ENCODE assay signal across 33 mouse cellular contexts in the genomic region with DNA sequence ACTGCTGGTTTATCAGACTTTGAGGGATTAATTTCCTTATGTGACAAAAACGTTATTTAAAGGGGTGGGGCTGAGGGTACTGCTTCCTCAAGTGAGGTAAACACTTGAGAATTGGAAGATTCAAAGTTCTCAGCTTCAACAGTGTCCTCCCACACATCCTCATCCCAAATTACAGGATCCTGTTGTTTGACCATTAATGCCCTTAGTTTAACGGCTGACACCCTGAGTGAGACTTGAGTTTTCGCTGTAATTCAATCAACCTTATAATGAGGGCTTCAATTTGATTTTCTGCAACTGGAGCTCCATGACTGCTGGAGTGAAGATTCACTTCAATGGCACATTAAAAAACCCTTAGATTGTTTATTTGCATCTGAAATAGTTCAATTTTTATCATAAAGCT. TPM values are rescaled to one million over a fixed set of nuclear protein-coding genes. Genes with fewer than 3 reads are reported as not detected.
"Had no signal": no experiment of that assay in that cellular context is flagged by ENCODE, and none has a peak within 500 bp of the region (broad histone marks: within the 10 kb centered on the region; RNA-seq: fewer than 3 reads in every experiment).

No protein-coding gene starts in this region.

- H3K27ac ChIP-seq: limb, embryonic 10.5 days; limb, embryonic 12.5 days; limb, embryonic 13.5 days; limb, embryonic 15.5 days; liver, embryonic 12.5 days; liver, embryonic 13.5 days; liver, embryonic 14.5 days; liver, embryonic 15.5 days; lung, embryonic 15.5 days; macrophage; midbrain, embryonic 10.5 days; midbrain, embryonic 12.5 days; midbrain, embryonic 13.5 days; midbrain, embryonic 15.5 days; neural tube, embryonic 12.5 days had no signal

- H3K4me1 ChIP-seq: limb, embryonic 10.5 days; limb, embryonic 12.5 days; limb, embryonic 13.5 days; limb, embryonic 15.5 days; liver, embryonic 12.5 days; lung, embryonic 15.5 days; megakaryocyte, embryonic 14.5 days; midbrain, embryonic 10.5 days; midbrain, embryonic 12.5 days; midbrain, embryonic 13.5 days; midbrain, embryonic 15.5 days; neural tube, embryonic 12.5 days had no signal

- H3K4me2 ChIP-seq: limb, embryonic 12.5 days; limb, embryonic 13.5 days; limb, embryonic 15.5 days; liver, embryonic 11.5 days; liver, embryonic 12.5 days; liver, embryonic 13.5 days; liver, embryonic 15.5 days; lung, embryonic 14.5 days; lung, embryonic 15.5 days; midbrain, embryonic 11.5 days; midbrain, embryonic 12.5 days; midbrain, embryonic 13.5 days; midbrain, embryonic 15.5 days; neural tube, embryonic 12.5 days had no signal

- H3K4me3 ChIP-seq: limb, embryonic 10.5 days; limb, embryonic 12.5 days; limb, embryonic 13.5 days; limb, embryonic 15.5 days; liver, embryonic 12.5 days; liver, embryonic 13.5 days; liver, embryonic 15.5 days; lung, embryonic 15.5 days; megakaryocyte, embryonic 14.5 days; midbrain, embryonic 10.5 days; midbrain, embryonic 12.5 days; midbrain, embryonic 13.5 days; midbrain, embryonic 15.5 days; myocyte; neural tube, embryonic 12.5 days had no signal

- H3K27me3 ChIP-seq: limb, embryonic 12.5 days; limb, embryonic 13.5 days; limb, embryonic 15.5 days; liver, embryonic 12.5 days; liver, embryonic 13.5 days; liver, embryonic 15.5 days; lung, embryonic 15.5 days; megakaryocyte, embryonic 14.5 days; midbrain, embryonic 12.5 days; midbrain, embryonic 13.5 days; midbrain, embryonic 15.5 days; neural tube, embryonic 12.5 days had no signal

- DNase-seq: left cerebral cortex, postnatal 4 days; liver; liver, embryonic 13.5 days; liver, postnatal 0 days; lung, adult 18-20 months; lung, adult 2 months; lung, embryonic 14.5 days; lung, postnatal 10 days; lung, postnatal 14 days; lung, postnatal 36 days; lung, postnatal 4 days; midbrain, embryonic 14.5 days had no signal

- H3K9ac ChIP-seq: limb, embryonic 12.5 days; limb, embryonic 13.5 days; limb, embryonic 15.5 days; liver, embryonic 12.5 days; liver, embryonic 13.5 days; liver, embryonic 14.5 days; liver, embryonic 15.5 days; liver, postnatal 0 days; lung, embryonic 14.5 days; lung, embryonic 15.5 days; midbrain, embryonic 12.5 days; midbrain, embryonic 13.5 days; midbrain, embryonic 15.5 days; neural tube, embryonic 12.5 days had no signal

- H3K9me3 ChIP-seq: limb, embryonic 10.5 days; limb, embryonic 12.5 days; limb, embryonic 13.5 days; limb, embryonic 15.5 days; liver, embryonic 12.5 days; liver, embryonic 13.5 days; liver, embryonic 15.5 days; lung, embryonic 15.5 days; megakaryocyte, embryonic 14.5 days; midbrain, embryonic 10.5 days; midbrain, embryonic 12.5 days; midbrain, embryonic 13.5 days; midbrain, embryonic 15.5 days; neural tube, embryonic 12.5 days had no signal

- ATAC-seq: liver, embryonic 12.5 days; liver, postnatal 0 days; lung, postnatal 0 days; midbrain, embryonic 13.5 days; midbrain, embryonic 15.5 days; midbrain, embryonic 16.5 days had no signal

RNA-seq across cellular contexts. Expression of a gene that starts 1.7 kb away (rescaled TPM):
- polyA plus RNA-seq: liver, adult 2 months; lung, adult 2 months; myocyte had no signal
